Mouse (Mus musculus) neural tube, embryonic 14.5 days (tissue): ENCODE data around the gene Prkd3. TPM values are rescaled to one million over a fixed set of nuclear protein-coding genes. Genes with fewer than 3 reads are reported as not detected.
A peak's percentile ranks its signal among the peaks of the same experiment; 100 is the strongest.

Experiments used
- ATAC-seq: fragments of 200-750 bp; cut with Nextera tagmentation; 2 replicates; pipeline ENCODE4 v1.8.0; 2017; ENCODE audit warnings: low read depth, mild to moderate bottlenecking, moderate TSS enrichment, moderate library complexity
- H3K27ac ChIP-seq: fragments of 300-500 bp; sonication (generic); 2 replicates; pipeline ENCODE4 v1.5.1; 2014; ENCODE audit warnings: low read depth, mild to moderate bottlenecking, control low read depth, low read length, moderate library complexity, mixed read lengths
- H3K27me3 ChIP-seq: fragments of 300-500 bp; sonication (generic); 2 replicates; pipeline ENCODE4 v1.6.1; 2014; ENCODE audit warnings: low read length; ENCODE audit not compliant: control insufficient read depth, insufficient read depth
- H3K36me3 ChIP-seq: fragments of 300-500 bp; sonication (generic); 2 replicates; pipeline ENCODE4 v1.6.1; 2014; ENCODE audit warnings: low read length, mixed read lengths; ENCODE audit not compliant: control insufficient read depth, insufficient read depth
- H3K4me1 ChIP-seq: fragments of 300-500 bp; sonication (generic); 2 replicates; pipeline ENCODE4 v1.6.1; 2014; ENCODE audit warnings: low read length; ENCODE audit not compliant: control insufficient read depth, insufficient read depth
- H3K4me2 ChIP-seq: fragments of 300-500 bp; sonication (generic); 2 replicates; pipeline ENCODE4 v1.6.1; 2014; ENCODE audit warnings: mild to moderate bottlenecking, low read depth, low read length, control low read depth
- H3K4me3 ChIP-seq: fragments of 300-500 bp; sonication (generic); 2 replicates; pipeline ENCODE4 v1.5.1; 2014; ENCODE audit warnings: low read depth, low read length, control low read depth, mixed read lengths
- H3K9ac ChIP-seq: fragments of 300-500 bp; sonication (generic); replicated peaks from 2 replicates; pipeline ENCODE4 v1.6.1; 2014; ENCODE audit warnings: low read depth, mild to moderate bottlenecking, control low read depth, low read length, mixed read lengths
- H3K9me3 ChIP-seq: fragments of 300-500 bp; sonication (generic); 2 replicates; pipeline ENCODE4 v1.6.1; 2016; ENCODE audit warnings: low read length; ENCODE audit not compliant: control insufficient read depth
- WGBS: fragments of 180-500 bp; shearing (Covaris S2); extraction: QIAGEN DNeasy Blood & Tissue Kit; methylation state at CpG from one replicate; pipeline ENCODE4 v1.1.7; 2014; 5-methylcytosine and 5-hydroxymethylcytosine counted together
- polyA plus RNA-seq: library from polyadenylated mRNA; unstranded; fragments of >200 nt; fragmentation: Nextera tagmentation; extraction: Ambion mirVana; gene quantifications from 2 replicates; pipeline ENCODE4 v1.2.1, GENCODE M21; 2014

Prkd3 gene
- polyA plus RNA-seq, 1 experiment from 2014 or later, result 9.2 TPM

GRCm38 (mm10) chr17:78936466-78937228 is 84.0 kb downstream of the Prkd3 start, which contains the start of the genes Cebpz and Ndufaf7:
Gene Cebpz, minus strand, starts transcription at chr17:78937066.
Gene Ndufaf7, plus strand, starts transcription at chr17:78937136.
- peaks cover 28% of the 10 kb centered on the region; the same call in 1 of the 2 replicates for H3K36me3 ChIP-seq
- H3K4me2 ChIP-seq, result peak within 1 kb of the TSS; percentile 78
- peak; percentile 100 for ATAC-seq
- peak within 1 kb of the TSS; percentile 48 for H3K4me3 ChIP-seq
- no peaks in the 10 kb centered on the region for H3K27me3 ChIP-seq
- H3K4me1 ChIP-seq, result peaks cover 11% of the 10 kb centered on the region; the same call in 1 of the 2 replicates
- peak within 1 kb of the TSS; percentile 48 for H3K27ac ChIP-seq
- peak within 1 kb of the TSS; percentile 53 for H3K9ac ChIP-seq
- under 1% methylated on average over 45 of the region's 45 CpGs for WGBS
- no peaks in the 10 kb centered on the region for H3K9me3 ChIP-seq

- Histone ChIP-seq H3K36me3 (peaks cover 35% of the 10 kb centered on the region), H3K27ac (no peak overlapping the region), H3K9ac (no peak overlapping the region), H3K4me2 (peak overlapping the region; percentile 78), H3K27me3 (no peaks in the 10 kb centered on the region), H3K4me1 (peaks cover 11% of the 10 kb centered on the region; the same call in 1 of the 2 replicates), H3K9me3 (no peaks in the 10 kb centered on the region), H3K4me3 (peak overlapping the region; percentile 48)
- no peak for ATAC-seq
- WGBS, result 86% methylated on average over 2 of the region's 2 CpGs
Observed at GRCm38 (mm10) chr17:78935857-78936256, 84.8 kb downstream of the Prkd3 start.

GRCm38 (mm10) chr17:78917696-78918095 is 102.9 kb downstream of the Prkd3 start:
- peak overlapping the region; percentile 69; the same call in 1 of the 2 replicates for H3K4me3 ChIP-seq
- peak overlapping the region; percentile 70 for H3K4me2 ChIP-seq

GRCm38 (mm10) chr17:78916899-78917298 is 103.7 kb downstream of the Prkd3 start:
- 3% methylated on average over 11 of the region's 11 CpGs for WGBS
- H3K27ac ChIP-seq, result peak overlapping the region; percentile 78
- peaks cover 14% of the 10 kb centered on the region for H3K36me3 ChIP-seq
- peak overlapping the region; percentile 74 for H3K9ac ChIP-seq
- peak overlapping the region; percentile 70 for H3K4me2 ChIP-seq
- H3K27me3 ChIP-seq, result no peaks in the 10 kb centered on the region
- H3K4me3 ChIP-seq, result peak overlapping the region; percentile 69
- peaks cover 7% of the 10 kb centered on the region for H3K4me1 ChIP-seq
- no peaks in the 10 kb centered on the region for H3K9me3 ChIP-seq
- peak; percentile 12; the same call in 1 of the 2 replicates for ATAC-seq

More at GRCm38 (mm10) chr17:78917696-78918095, 102.9 kb downstream of the Prkd3 start:
- Histone ChIP-seq H3K9me3 (no peaks in the 10 kb centered on the region), H3K27me3 (no peaks in the 10 kb centered on the region), H3K4me1 (peaks cover 7% of the 10 kb centered on the region), H3K27ac (no peak overlapping the region), H3K9ac (peak overlapping the region; percentile 74; the same call in 1 of the 2 replicates), H3K36me3 (peaks cover 19% of the 10 kb centered on the region)
- ATAC-seq, result no peak
- 44% methylated on average over 6 of the region's 6 CpGs for WGBS

GRCm38 (mm10) chr17:78916369-78916813 is 104.2 kb downstream of the Prkd3 start, which contains the start of gene Cebpzos:
Gene Cebpzos, plus strand, starts transcription at chr17:78916500.
- WGBS, result under 1% methylated on average over 37 of the region's 37 CpGs
- H3K27ac ChIP-seq, result peak within 1 kb of the TSS; percentile 78
- peaks cover 7% of the 10 kb centered on the region for H3K4me1 ChIP-seq
- H3K27me3 ChIP-seq, result no peaks in the 10 kb centered on the region
- peaks cover 9% of the 10 kb centered on the region for H3K36me3 ChIP-seq
- H3K4me2 ChIP-seq, result peak within 1 kb of the TSS; percentile 70
- peak within 1 kb of the TSS; percentile 69 for H3K4me3 ChIP-seq
- peak within 1 kb of the TSS; percentile 74 for H3K9ac ChIP-seq
- H3K9me3 ChIP-seq, result no peaks in the 10 kb centered on the region
- peak; percentile 96 for ATAC-seq

GRCm38 (mm10) chr17:78915772-78916171 is 104.8 kb downstream of the Prkd3 start:
- 56% methylated on average over 6 of the region's 6 CpGs for WGBS
- Histone ChIP-seq H3K27ac (peak overlapping the region; percentile 78), H3K9me3 (no peaks in the 10 kb centered on the region), H3K4me1 (peaks cover 7% of the 10 kb centered on the region), H3K9ac (peak overlapping the region; percentile 74), H3K4me2 (peak overlapping the region; percentile 70), H3K4me3 (peak overlapping the region; percentile 69), H3K36me3 (peaks cover 4% of the 10 kb centered on the region), H3K27me3 (no peaks in the 10 kb centered on the region)
- ATAC-seq, result peak; percentile 16; the same call in 1 of the 2 replicates

- Histone ChIP-seq H3K27me3 (no peaks in the 10 kb centered on the region), H3K4me3 (no peak overlapping the region), H3K36me3 (no peaks in the 10 kb centered on the region), H3K9ac (no peak overlapping the region), H3K27ac (no peak overlapping the region), H3K4me2 (no peak overlapping the region), H3K9me3 (no peaks in the 10 kb centered on the region), H3K4me1 (peaks cover 7% of the 10 kb centered on the region)
- ATAC-seq, result no peak
- WGBS, result 69% methylated on average over 3 of the region's 3 CpGs
Observed at GRCm38 (mm10) chr17:78913921-78914320, 106.7 kb downstream of the Prkd3 start.

GRCm38 (mm10) chr17:78912861-78913281 is 107.7 kb downstream of the Prkd3 start:
- Histone ChIP-seq H3K9me3 (no peaks in the 10 kb centered on the region), H3K36me3 (no peaks in the 10 kb centered on the region), H3K27me3 (no peaks in the 10 kb centered on the region), H3K4me3 (peak overlapping the region; percentile 31), H3K4me1 (peaks cover 7% of the 10 kb centered on the region), H3K4me2 (peak overlapping the region; percentile 33), H3K27ac (no peak overlapping the region), H3K9ac (no peak overlapping the region)
- peak; percentile 52; the same call in 1 of the 2 replicates for ATAC-seq
- 36% methylated on average over 6 of the region's 6 CpGs for WGBS

GRCm38 (mm10) chr17:78909374-78909773 is 111.2 kb downstream of the Prkd3 start:
- no peaks in the 10 kb centered on the region for H3K4me1 ChIP-seq
- H3K27ac ChIP-seq, result no peak overlapping the region
- no peak for ATAC-seq
- H3K9ac ChIP-seq, result no peak overlapping the region
- no peaks in the 10 kb centered on the region for H3K9me3 ChIP-seq
- WGBS, result 85% methylated on average over 2 of the region's 2 CpGs
- H3K36me3 ChIP-seq, result no peaks in the 10 kb centered on the region
- H3K4me2 ChIP-seq, result no peak overlapping the region
- H3K27me3 ChIP-seq, result no peaks in the 10 kb centered on the region
- no peak overlapping the region for H3K4me3 ChIP-seq
